Mouse (Mus musculus) intestine, postnatal 0 days (tissue): Measurements from ENCODE around the gene Mrps36. TPM values are rescaled to one million over a fixed set of nuclear protein-coding genes. Genes with fewer than 3 reads are reported as not detected.
A peak's percentile ranks its signal among the peaks of the same experiment; 100 is the strongest.

Experiments used
- ATAC-seq: fragments of 200-750 bp; cut with Nextera tagmentation; 2 replicates; pipeline ENCODE4 v1.8.0; 2017; ENCODE audit warnings: mild to moderate bottlenecking, moderate TSS enrichment, moderate library complexity
- H3K27ac ChIP-seq: fragments of 300-500 bp; sonication (generic); 2 replicates; pipeline ENCODE4 v1.5.1; 2014; ENCODE audit warnings: mild to moderate bottlenecking, low read depth, low read length, moderate library complexity
- H3K27me3 ChIP-seq: fragments of 300-500 bp; sonication (generic); replicated peaks from 2 replicates; pipeline ENCODE4 v1.6.1; 2014; ENCODE audit warnings: low read length, mixed read lengths; ENCODE audit not compliant: control insufficient read depth, insufficient read depth
- H3K36me3 ChIP-seq: fragments of 300-500 bp; sonication (generic); 2 replicates; pipeline ENCODE4 v1.6.1; 2014; ENCODE audit warnings: mild to moderate bottlenecking, moderate library complexity; ENCODE audit not compliant: control insufficient read depth, insufficient read depth
- H3K4me1 ChIP-seq: fragments of 300-500 bp; sonication (generic); replicated peaks from 2 replicates; pipeline ENCODE4 v1.6.1; 2014; ENCODE audit warnings: antibody characterized with exemption, low read length, mixed read lengths; ENCODE audit not compliant: control insufficient read depth, insufficient read depth
- H3K4me2 ChIP-seq: fragments of 300-500 bp; sonication (generic); replicated peaks from 2 replicates; pipeline ENCODE4 v1.6.1; 2014; ENCODE audit warnings: low read depth, mild to moderate bottlenecking, moderate library complexity
- H3K4me3 ChIP-seq: fragments of 300-500 bp; sonication (generic); 2 replicates; pipeline ENCODE4 v1.5.1; 2014; ENCODE audit warnings: low read depth, low read length
- H3K9ac ChIP-seq: fragments of 300-500 bp; sonication (generic); 2 replicates; pipeline ENCODE4 v1.6.1; 2014; ENCODE audit warnings: mild to moderate bottlenecking, low read depth, low read length
- H3K9me3 ChIP-seq: fragments of 300-500 bp; sonication (generic); 2 replicates; pipeline ENCODE4 v1.6.1; 2016; ENCODE audit warnings: mixed run types; ENCODE audit not compliant: control insufficient read depth
- CTCF ChIP-seq: sonication (generic); IDR thresholded peaks from 2 replicates; pipeline ENCODE4 v1.5.1; 2016; ENCODE audit warnings: low read depth, mild to moderate bottlenecking, control low read depth, antibody characterized with exemption, moderate library complexity
- WGBS: fragments of 180-500 bp; shearing (Covaris S2); extraction: QIAGEN DNeasy Blood & Tissue Kit; methylation state at CpG from one replicate; pipeline ENCODE4 v1.1.7; 2014; 5-methylcytosine and 5-hydroxymethylcytosine counted together
- polyA plus RNA-seq: library from polyadenylated mRNA; unstranded; fragments of >200 nt; fragmentation: Nextera tagmentation; extraction: Ambion mirVana; gene quantifications from 2 replicates; pipeline ENCODE4 v1.2.1, GENCODE M21; 2015

Mrps36 gene
- polyA plus RNA-seq, 1 experiment from 2014 or later = 410 TPM

GRCm38 (mm10) chr13:100777491-100777890, 33.0 kb upstream of the Mrps36 start:
- H3K9me3 ChIP-seq = no peaks in the 10 kb centered on the region
- 70% methylated on average over 3 of the region's 3 CpGs for WGBS
- no peaks in the 10 kb centered on the region for H3K4me1 ChIP-seq
- no peaks in the 10 kb centered on the region for H3K27me3 ChIP-seq
- peaks cover 12% of the 10 kb centered on the region; the same call in 1 of the 2 replicates for H3K36me3 ChIP-seq
- H3K4me2 ChIP-seq = no peak overlapping the region
- no peak overlapping the region for H3K9ac ChIP-seq
- no peak for ATAC-seq
- TF ChIP-seq CTCF = no peak
- H3K4me3 ChIP-seq = no peak overlapping the region
- H3K27ac ChIP-seq = no peak overlapping the region

GRCm38 (mm10) chr13:100776710-100777109, 32.3 kb upstream of the Mrps36 start:
- Histone ChIP-seq H3K9me3 (no peaks in the 10 kb centered on the region), H3K4me2 (no peak overlapping the region), H3K4me3 (no peak overlapping the region), H3K27me3 (no peaks in the 10 kb centered on the region), H3K27ac (no peak overlapping the region), H3K36me3 (peaks cover 12% of the 10 kb centered on the region; the same call in 1 of the 2 replicates), H3K9ac (no peak overlapping the region), H3K4me1 (no peaks in the 10 kb centered on the region)
- no peak for ATAC-seq
- 65% methylated on average over 6 of the region's 6 CpGs for WGBS
- TF ChIP-seq CTCF = no peak

GRCm38 (mm10) chr13:100776056-100776419, 31.6 kb upstream of the Mrps36 start:
- H3K4me1 ChIP-seq = no peaks in the 10 kb centered on the region
- H3K4me2 ChIP-seq = peak overlapping the region; percentile 68
- TF ChIP-seq CTCF = no peak
- 0 out of 2 replicates have a peak overlapping the region, but pooled peaks have one; percentile 27 for H3K9ac ChIP-seq
- peaks cover 12% of the 10 kb centered on the region; the same call in 1 of the 2 replicates for H3K36me3 ChIP-seq
- peak overlapping the region; percentile 59 for H3K4me3 ChIP-seq
- H3K9me3 ChIP-seq = no peaks in the 10 kb centered on the region
- WGBS = 12% methylated on average over 8 of the region's 8 CpGs
- no peak overlapping the region for H3K27ac ChIP-seq
- H3K27me3 ChIP-seq = no peaks in the 10 kb centered on the region
- no peak for ATAC-seq

GRCm38 (mm10) chr13:100775252-100776055, 31.0 kb upstream of the Mrps36 start, which contains the start of gene Cenph:
TSS of gene Cenph (minus strand) at chr13:100775899.
- Histone ChIP-seq H3K27ac (no peak within 1 kb of the TSS), H3K4me1 (no peaks in the 10 kb centered on the region), H3K9ac (peak within 1 kb of the TSS; percentile 27; the same call in 1 of the 2 replicates), H3K36me3 (peaks cover 13% of the 10 kb centered on the region; the same call in 1 of the 2 replicates), H3K9me3 (no peaks in the 10 kb centered on the region), H3K4me2 (peak within 1 kb of the TSS; percentile 68), H3K27me3 (no peaks in the 10 kb centered on the region), H3K4me3 (peak within 1 kb of the TSS; percentile 59)
- TF ChIP-seq CTCF = no peak
- peak; percentile 88 for ATAC-seq
- WGBS = under 1% methylated on average over 46 of the region's 46 CpGs

- Histone ChIP-seq H3K9me3 (no peaks in the 10 kb centered on the region), H3K4me3 (peak overlapping the region; percentile 59; the same call in 1 of the 2 replicates), H3K36me3 (peaks cover 9% of the 10 kb centered on the region; the same call in 1 of the 2 replicates), H3K9ac (no peak overlapping the region), H3K27me3 (no peaks in the 10 kb centered on the region), H3K4me2 (peak overlapping the region; percentile 68), H3K4me1 (no peaks in the 10 kb centered on the region), H3K27ac (no peak overlapping the region)
- ATAC-seq = no peak
- TF ChIP-seq CTCF = no peak
These were observed 30.2 kb upstream of the Mrps36 start for GRCm38 (mm10) chr13:100774704-100775103.

- WGBS = 72% methylated on average over 2 of the region's 2 CpGs
- H3K4me3 ChIP-seq = no peak overlapping the region
- H3K36me3 ChIP-seq = peaks cover 5% of the 10 kb centered on the region; the same call in 1 of the 2 replicates
- H3K9me3 ChIP-seq = no peaks in the 10 kb centered on the region
- no peak overlapping the region for H3K4me2 ChIP-seq
- H3K27me3 ChIP-seq = no peaks in the 10 kb centered on the region
- no peak overlapping the region for H3K9ac ChIP-seq
- TF ChIP-seq CTCF = no peak
- H3K27ac ChIP-seq = no peak overlapping the region
- ATAC-seq = no peak
- H3K4me1 ChIP-seq = no peaks in the 10 kb centered on the region
These were observed 10.9 kb upstream of the Mrps36 start for GRCm38 (mm10) chr13:100755329-100755728.
